Mouse (Mus musculus) lung, embryonic 14.5 days (tissue): ENCODE results near the gene Colgalt1. TPM values are rescaled to one million over a fixed set of nuclear protein-coding genes. Genes with fewer than 3 reads are reported as not detected.

ENCODE experiments used
- ATAC-seq: fragments of 200-750 bp; cut with Nextera tagmentation; 2 replicates; pipeline ENCODE4 v1.8.0; 2017; ENCODE audit warnings: mild to moderate bottlenecking, moderate TSS enrichment, moderate library complexity; ENCODE audit not compliant: insufficient read depth
- DNase-seq: peaks from one replicate; pipeline ENCODE4 v3.0.0-alpha.2; 2015
- H3K27ac ChIP-seq: fragments of 300-500 bp; sonication (generic); 2 replicates; pipeline ENCODE4 v1.5.1; 2014; ENCODE audit warnings: low read depth, mild to moderate bottlenecking, moderate library complexity
- H3K27me3 ChIP-seq: fragments of 300-500 bp; sonication (generic); 2 replicates; pipeline ENCODE4 v1.6.1; 2014; ENCODE audit warnings: low read length, control low read depth; ENCODE audit not compliant: insufficient read depth
- H3K36me3 ChIP-seq: fragments of 300-500 bp; sonication (generic); 2 replicates; pipeline ENCODE4 v1.6.1; 2014; ENCODE audit warnings: control low read depth; ENCODE audit not compliant: insufficient read depth
- H3K4me1 ChIP-seq: fragments of 300-500 bp; sonication (generic); 2 replicates; pipeline ENCODE4 v1.6.1; 2014; ENCODE audit warnings: antibody characterized with exemption, control low read depth; ENCODE audit not compliant: insufficient read depth
- H3K4me2 ChIP-seq: fragments of 300-500 bp; sonication (generic); 2 replicates; pipeline ENCODE4 v1.6.1; 2014; ENCODE audit warnings: mild to moderate bottlenecking
- H3K4me3 ChIP-seq: fragments of 300-500 bp; sonication (generic); 2 replicates; pipeline ENCODE4 v1.5.1; 2014; ENCODE audit warnings: low read depth, low read length
- H3K9ac ChIP-seq: fragments of 300-500 bp; sonication (generic); 2 replicates; pipeline ENCODE4 v1.6.1; 2014
- H3K9me3 ChIP-seq: fragments of 300-500 bp; sonication (generic); 2 replicates; pipeline ENCODE4 v1.6.1; 2016; ENCODE audit warnings: low read depth, low read length, control low read depth
- CTCF ChIP-seq: IDR thresholded peaks from 2 replicates; pipeline ENCODE4 v1.5.1; 2016; ENCODE audit warnings: antibody characterized with exemption, low read depth
- WGBS: fragments of 180-500 bp; shearing (Covaris S2); extraction: QIAGEN DNeasy Blood & Tissue Kit; methylation state at CpG from one replicate; pipeline ENCODE4 v1.1.7; 2014; 5-methylcytosine and 5-hydroxymethylcytosine counted together
- polyA plus RNA-seq: library from polyadenylated mRNA; unstranded; fragments of >200 nt; fragmentation: Nextera tagmentation; extraction: Ambion mirVana; gene quantifications from 2 replicates; pipeline ENCODE4 v1.2.1, GENCODE M21; 2014

The Colgalt1 gene
- polyA plus RNA-seq, 1 experiment from 2014 or later: 90.5 TPM

DNA sequence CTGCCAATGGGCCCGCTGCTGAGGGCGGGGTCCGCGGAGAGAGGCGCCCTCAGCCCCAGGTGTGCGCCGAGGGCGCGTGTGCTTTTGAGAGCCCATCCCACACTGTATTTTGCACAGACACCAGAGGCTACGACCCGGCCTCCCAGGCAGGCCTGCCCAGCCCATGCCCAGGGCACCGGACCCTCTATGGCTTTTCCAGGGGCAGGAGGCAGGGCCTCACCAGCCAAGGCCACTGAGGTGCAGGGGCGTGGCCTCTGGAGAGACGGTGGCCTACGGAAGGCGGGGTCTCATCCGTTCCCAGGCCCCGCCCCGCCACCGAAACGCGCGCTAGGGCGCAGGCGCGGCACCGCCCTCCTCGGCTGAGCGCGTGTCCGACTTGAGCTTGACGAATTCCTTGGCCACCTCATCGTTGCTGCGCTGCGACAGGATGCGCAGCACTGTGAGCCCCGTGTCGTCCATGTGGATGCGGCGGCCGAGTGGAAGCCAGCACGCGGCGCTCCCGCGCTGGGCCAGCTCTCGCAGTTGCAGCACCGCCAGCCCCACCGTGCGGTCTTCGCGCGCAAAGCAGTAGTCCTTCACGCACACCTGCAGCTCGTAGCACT, 18.4 kb downstream of the Colgalt1 start:
- DNase-seq (peak; percentile 97), ATAC-seq (peak; percentile 90)
- peaks cover 21% of the 10 kb centered on the region for H3K36me3 ChIP-seq
- WGBS: under 1% methylated on average over 55 of the region's 55 CpGs
- peaks cover 5% of the 10 kb centered on the region; the same call in 1 of the 2 replicates for H3K9me3 ChIP-seq
- H3K4me2 ChIP-seq: peak overlapping the region; percentile 98
- H3K9ac ChIP-seq: peak overlapping the region; percentile 71
- peak overlapping the region; percentile 54 for H3K4me3 ChIP-seq
- H3K27ac ChIP-seq: peak overlapping the region; percentile 78
- peaks cover 12% of the 10 kb centered on the region for H3K4me1 ChIP-seq
- H3K27me3 ChIP-seq: peaks cover 6% of the 10 kb centered on the region; the same call in 1 of the 2 replicates
- peak; percentile 46 for TF ChIP-seq CTCF

DNA sequence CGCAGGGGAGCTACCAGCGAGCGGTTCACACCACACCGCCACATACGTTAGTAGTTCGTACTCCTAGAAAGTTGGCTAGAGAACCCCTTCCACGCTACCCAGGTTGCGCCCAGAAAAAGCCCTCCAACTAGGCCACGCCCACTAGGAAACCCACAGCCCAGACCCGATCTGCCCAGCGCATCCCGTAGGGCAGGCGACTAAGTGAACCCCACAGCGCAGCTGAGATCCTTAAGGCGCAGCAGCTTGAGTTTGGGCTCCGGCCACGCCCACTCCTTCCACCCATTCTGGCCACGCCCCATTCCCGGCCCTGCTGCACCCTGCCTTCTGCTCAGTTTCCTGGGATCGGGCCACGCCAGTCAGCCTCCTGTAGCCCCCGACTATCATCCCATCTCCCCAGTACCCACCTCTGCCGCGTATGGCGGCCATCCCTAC, 19.0 kb downstream of the Colgalt1 start:
- H3K27me3 ChIP-seq: peaks cover 7% of the 10 kb centered on the region; the same call in 1 of the 2 replicates
- H3K36me3 ChIP-seq: peaks cover 15% of the 10 kb centered on the region; the same call in 1 of the 2 replicates
- H3K4me3 ChIP-seq: peak overlapping the region; percentile 54
- H3K4me2 ChIP-seq: peak overlapping the region; percentile 98
- 0 out of 2 replicates have a peak overlapping the region, but pooled peaks have one; percentile 46 for H3K27ac ChIP-seq
- ATAC-seq (peak; percentile 45), DNase-seq (peak; percentile 79)
- peak overlapping the region; percentile 48 for H3K9ac ChIP-seq
- WGBS: 4% methylated on average over 25 of the region's 25 CpGs
- TF ChIP-seq CTCF: no peak
- H3K4me1 ChIP-seq: peaks cover 13% of the 10 kb centered on the region
- peaks cover 5% of the 10 kb centered on the region; the same call in 1 of the 2 replicates for H3K9me3 ChIP-seq

DNA sequence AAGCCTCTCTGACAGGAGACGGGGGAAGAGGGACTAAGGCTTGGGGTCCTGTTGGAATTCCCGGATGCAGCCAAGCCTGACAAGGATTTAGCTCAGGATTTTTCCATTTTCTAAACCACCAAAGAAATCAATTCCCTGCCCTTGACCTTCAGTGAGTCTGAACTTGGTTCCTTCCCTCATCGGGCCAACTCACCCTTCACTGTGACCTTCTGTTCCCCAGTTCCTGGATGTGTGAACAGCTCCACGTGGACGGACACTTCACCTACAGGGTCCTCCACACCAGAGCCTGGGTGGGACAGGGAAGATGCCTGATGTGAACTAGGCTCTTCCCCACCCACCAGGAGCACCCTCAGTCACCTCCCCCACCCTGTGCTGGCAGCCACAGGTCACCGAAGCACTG, 20.0 kb downstream of the Colgalt1 start:
- DNase-seq: no peak
- Histone ChIP-seq H3K4me2 (no peak overlapping the region), H3K4me3 (no peak overlapping the region), H3K27me3 (peaks cover 13% of the 10 kb centered on the region; the same call in 1 of the 2 replicates), H3K4me1 (peaks cover 13% of the 10 kb centered on the region), H3K27ac (no peak overlapping the region), H3K9ac (no peak overlapping the region), H3K36me3 (peaks cover 6% of the 10 kb centered on the region; the same call in 1 of the 2 replicates), H3K9me3 (peaks cover 5% of the 10 kb centered on the region; the same call in 1 of the 2 replicates)
- no peak for TF ChIP-seq CTCF
- ATAC-seq: no peak
- whole genome bisulfite sequencing: 82% methylated on average over 6 of the region's 6 CpGs

DNA sequence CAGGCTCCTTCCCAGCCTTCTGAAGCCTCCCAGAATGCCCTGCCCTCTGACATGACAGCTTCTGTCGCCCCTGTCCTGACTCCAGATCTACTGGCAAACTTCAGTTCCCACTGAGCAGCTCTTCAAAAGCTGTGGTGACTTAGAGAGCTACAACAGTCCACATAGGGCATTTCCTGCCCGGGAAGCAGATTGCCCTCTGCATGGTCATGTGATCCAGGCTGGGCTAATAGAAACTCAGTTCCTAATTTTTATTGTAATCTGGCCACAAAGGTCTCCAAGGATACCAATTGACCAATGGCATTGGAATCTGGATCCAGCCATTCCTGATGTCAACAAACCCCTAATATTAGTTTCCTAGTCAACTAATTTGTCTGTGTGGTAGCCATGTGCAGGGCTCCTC, 21.1 kb downstream of the Colgalt1 start:
- no peak overlapping the region for H3K9ac ChIP-seq
- H3K4me1 ChIP-seq: peaks cover 13% of the 10 kb centered on the region
- no peak for DNase-seq
- H3K4me2 ChIP-seq: no peak overlapping the region
- no peak overlapping the region for H3K27ac ChIP-seq
- H3K36me3 ChIP-seq: no peaks in the 10 kb centered on the region
- TF ChIP-seq CTCF: no peak
- WGBS: 59% methylated on average over 2 of the region's 2 CpGs
- peaks cover 13% of the 10 kb centered on the region; the same call in 1 of the 2 replicates for H3K27me3 ChIP-seq
- no peak overlapping the region for H3K4me3 ChIP-seq
- H3K9me3 ChIP-seq: peaks cover 5% of the 10 kb centered on the region; the same call in 1 of the 2 replicates
- ATAC-seq: no peak

DNA sequence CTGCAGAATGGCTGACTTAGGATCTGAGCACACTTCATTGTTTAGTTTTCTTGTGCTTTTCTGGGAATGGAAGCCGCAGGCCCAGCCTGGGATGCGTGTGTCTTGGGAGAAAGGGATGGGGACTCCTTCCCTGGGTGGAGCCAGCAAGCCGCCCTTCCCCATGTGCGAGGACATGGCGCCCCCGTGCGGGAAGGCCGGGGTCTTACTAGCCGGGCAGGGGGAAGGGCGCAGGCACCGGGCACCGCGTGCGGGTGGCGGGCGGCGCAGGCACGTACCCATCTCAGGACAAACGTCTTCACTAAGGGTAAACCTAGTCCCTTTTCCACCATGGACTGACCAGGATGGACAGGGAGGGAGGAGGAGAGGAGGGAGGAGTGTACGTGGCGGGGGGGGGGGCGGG, 22.4 kb downstream of the Colgalt1 start:
- 14% methylated on average over 19 of the region's 22 CpGs for WGBS
- Histone ChIP-seq H3K9me3 (peaks cover 5% of the 10 kb centered on the region; the same call in 1 of the 2 replicates), H3K4me3 (no peak overlapping the region), H3K27me3 (peaks cover 13% of the 10 kb centered on the region; the same call in 1 of the 2 replicates), H3K9ac (no peak overlapping the region), H3K4me1 (peaks cover 13% of the 10 kb centered on the region), H3K36me3 (no peaks in the 10 kb centered on the region), H3K27ac (no peak overlapping the region), H3K4me2 (0 out of 2 replicates have a peak overlapping the region, but pooled peaks have one; percentile 20)
- no peak for ATAC-seq
- DNase-seq: peak; percentile 42
- peak; percentile 50 for TF ChIP-seq CTCF

DNA sequence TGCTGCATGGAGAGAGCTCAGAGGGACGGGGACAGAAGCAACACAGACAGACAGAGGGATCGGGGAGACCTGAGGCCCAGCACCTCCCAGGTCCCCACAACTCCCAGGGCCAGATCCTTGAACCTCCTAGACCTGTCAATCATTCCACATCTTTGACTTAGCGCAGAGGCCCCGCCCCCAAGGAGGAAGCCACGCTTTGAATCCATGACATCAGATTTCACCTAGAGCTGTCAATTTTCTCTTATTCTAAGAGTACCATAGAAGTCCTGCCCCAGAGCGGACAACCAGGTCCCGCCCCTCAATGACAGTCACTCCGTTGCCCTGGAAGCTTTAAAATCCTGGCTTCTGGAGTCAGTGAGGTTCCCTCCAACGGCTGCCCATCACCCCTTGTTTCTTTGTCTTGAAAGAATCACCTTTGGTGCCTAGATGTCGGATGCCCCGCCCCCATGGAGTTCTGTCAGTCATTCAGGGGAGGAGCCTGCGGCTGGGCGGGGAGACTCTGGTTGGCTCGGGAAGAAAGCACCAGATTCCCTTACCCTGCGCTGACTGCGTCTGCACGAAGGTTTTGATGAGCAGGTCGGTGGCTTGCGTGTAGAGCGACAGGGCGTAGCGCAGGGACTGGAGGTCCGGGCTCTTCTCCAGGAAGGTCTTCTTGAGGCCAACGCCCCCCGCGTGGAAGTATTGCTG, 23.3 kb downstream of the Colgalt1 start:
- H3K4me1 ChIP-seq: peaks cover 9% of the 10 kb centered on the region; the same call in 1 of the 2 replicates
- DNase-seq (peak; percentile 70), ATAC-seq (no peak)
- peak overlapping the region; percentile 48 for H3K4me2 ChIP-seq
- peaks cover 13% of the 10 kb centered on the region; the same call in 1 of the 2 replicates for H3K27me3 ChIP-seq
- no peak overlapping the region; the same call in 1 of the 2 replicates for H3K9ac ChIP-seq
- peaks cover 5% of the 10 kb centered on the region; the same call in 1 of the 2 replicates for H3K9me3 ChIP-seq
- TF ChIP-seq CTCF: no peak
- H3K4me3 ChIP-seq: peak overlapping the region; percentile 11; the same call in 1 of the 2 replicates
- H3K27ac ChIP-seq: no peak overlapping the region
- 2% methylated on average over 26 of the region's 26 CpGs for WGBS
- H3K36me3 ChIP-seq: no peaks in the 10 kb centered on the region
